Mouse (Mus musculus) central nervous system, embryonic 14 days (tissue): Measurements from ENCODE around the gene Ice1. TPM values are rescaled to one million over a fixed set of nuclear protein-coding genes. Genes with fewer than 3 reads are reported as not detected.

Experiments used
- polyA plus RNA-seq: library from polyadenylated mRNA; depleted of rRNA; stranded (reverse); fragments of >200 nt; gene quantifications from 2 replicates; pipeline ENCODE4 v1.2.3, GENCODE M21; 2012; rRNA removed

Ice1 gene
- 123 and 137 TPM in 2 replicates for polyA plus RNA-seq

DNA sequence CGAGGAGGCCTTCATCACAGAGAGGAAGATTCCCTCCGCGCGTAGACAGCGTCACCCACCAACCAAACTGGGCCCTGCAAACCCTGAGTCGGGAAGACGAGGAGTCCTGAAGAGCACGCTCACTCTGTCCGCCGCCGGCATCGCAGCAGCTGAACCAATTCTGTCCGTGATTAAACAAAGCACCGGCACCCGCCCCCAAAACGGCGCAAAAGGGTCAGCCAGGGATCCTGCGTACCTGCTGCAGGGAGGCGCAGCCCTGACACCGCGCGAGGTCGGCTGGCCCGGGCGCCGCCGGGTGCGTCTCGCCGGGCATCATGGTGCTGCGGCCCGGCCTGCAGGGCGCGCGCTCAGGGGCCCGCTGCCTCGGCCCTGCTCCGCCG, at the start of gene Ice1:
TSS of gene Ice1 (minus strand) at position 353 of the 380 bp plus-strand sequence.

Other genes with a start within 250 kb of the Ice1 start
- gene Adamts16, start 204.2 kb upstream of the Ice1 start, polyA plus RNA-seq: 2.6 and 3.8 TPM in 2 replicates